Mouse (Mus musculus) liver, embryonic 13.5 days (tissue): ENCODE data around the gene Slamf9. TPM values are rescaled to one million over a fixed set of nuclear protein-coding genes. Genes with fewer than 3 reads are reported as not detected.
A peak's percentile ranks its signal among the peaks of the same experiment; 100 is the strongest.

ENCODE experiments used
- ATAC-seq: fragments of 200-750 bp; cut with Nextera tagmentation; 2 replicates; pipeline ENCODE4 v1.8.0; 2017; ENCODE audit warnings: low read depth, mild to moderate bottlenecking, moderate number of reproducible peaks, moderate library complexity
- DNase-seq: peaks from one replicate; pipeline ENCODE4 v3.0.0; 2022
- H3K27ac ChIP-seq: fragments of 300-500 bp; sonication (generic); 2 replicates; pipeline ENCODE4 v1.5.1; 2015; ENCODE audit warnings: moderate library complexity, mild to moderate bottlenecking, inconsistent platforms
- H3K27me3 ChIP-seq: fragments of 300-500 bp; sonication (generic); 2 replicates; pipeline ENCODE4 v1.6.1; 2015; ENCODE audit warnings: mild to moderate bottlenecking, inconsistent platforms
- H3K36me3 ChIP-seq: fragments of 300-500 bp; sonication (generic); 2 replicates; pipeline ENCODE4 v1.6.1; 2015; ENCODE audit warnings: mild to moderate bottlenecking, inconsistent platforms
- H3K4me1 ChIP-seq: fragments of 300-500 bp; sonication (generic); replicated peaks from 2 replicates; pipeline ENCODE4 v1.6.1; 2015; ENCODE audit warnings: inconsistent platforms
- H3K4me2 ChIP-seq: fragments of 300-500 bp; sonication (generic); 2 replicates; pipeline ENCODE4 v1.6.1; 2015; ENCODE audit warnings: inconsistent platforms, mild to moderate bottlenecking, moderate library complexity
- H3K4me3 ChIP-seq: fragments of 300-500 bp; sonication (generic); replicated peaks from 2 replicates; pipeline ENCODE4 v1.5.1; 2015; ENCODE audit warnings: mild to moderate bottlenecking, inconsistent platforms
- H3K9ac ChIP-seq: fragments of 300-500 bp; sonication (generic); 2 replicates; pipeline ENCODE4 v1.6.1; 2015; ENCODE audit warnings: mild to moderate bottlenecking, inconsistent platforms
- H3K9me3 ChIP-seq: fragments of 300-500 bp; sonication (generic); replicated peaks from 2 replicates; pipeline ENCODE4 v1.6.1; 2016; ENCODE audit warnings: inconsistent platforms
- WGBS: fragments of 180-500 bp; shearing (Covaris S2); methylation state at CpG from one replicate; pipeline ENCODE4 v1.1.7; 2015; ENCODE audit not compliant: insufficient replicate concordance; 5-methylcytosine and 5-hydroxymethylcytosine counted together
- polyA plus RNA-seq: library from polyadenylated mRNA; unstranded; fragments of >200 nt; fragmentation: Nextera tagmentation; extraction: Ambion mirVana; gene quantifications from 2 replicates; pipeline ENCODE4 v1.2.1, GENCODE M21; 2015

Slamf9 gene
- polyA plus RNA-seq = 1.5 and 1.9 TPM in 2 replicates

- no peaks in the 10 kb centered on the region for H3K9me3 ChIP-seq
- ATAC-seq (peak; percentile 43; the same call in 1 of the 2 replicates), DNase-seq (no peak)
- peaks cover 10% of the 10 kb centered on the region for H3K4me1 ChIP-seq
- 24% methylated on average over 7 of the region's 7 CpGs for WGBS
- no peaks in the 10 kb centered on the region for H3K36me3 ChIP-seq
- no peak within 1 kb of the TSS for H3K4me3 ChIP-seq
- H3K27me3 ChIP-seq = peaks cover 19% of the 10 kb centered on the region; the same call in 1 of the 2 replicates
- H3K27ac ChIP-seq = no peak within 1 kb of the TSS
- no peak within 1 kb of the TSS for H3K4me2 ChIP-seq
- no peak within 1 kb of the TSS for H3K9ac ChIP-seq
Measured at GRCm38 (mm10) chr1:172475054-172475741, at the start of gene Slamf9. TSS of gene Slamf9 (plus strand) at chr1:172475358.

GRCm38 (mm10) chr1:172426419-172426818, 48.7 kb upstream of the Slamf9 start:
- no peaks in the 10 kb centered on the region; the same call in 1 of the 2 replicates for H3K4me1 ChIP-seq
- H3K27ac ChIP-seq = no peak overlapping the region
- no peaks in the 10 kb centered on the region for H3K9me3 ChIP-seq
- H3K4me2 ChIP-seq = no peak overlapping the region
- no peaks in the 10 kb centered on the region for H3K27me3 ChIP-seq
- no peaks in the 10 kb centered on the region for H3K36me3 ChIP-seq
- no peak overlapping the region for H3K9ac ChIP-seq
- H3K4me3 ChIP-seq = no peak overlapping the region
- WGBS = 59% methylated on average over 1 of the region's 1 CpGs
- ATAC-seq (no peak), DNase-seq (no peak)

GRCm38 (mm10) chr1:172427841-172428240, 47.3 kb upstream of the Slamf9 start:
- H3K36me3 ChIP-seq = no peaks in the 10 kb centered on the region
- H3K9me3 ChIP-seq = no peaks in the 10 kb centered on the region
- ATAC-seq (no peak), DNase-seq (no peak)
- peaks cover 12% of the 10 kb centered on the region; the same call in 1 of the 2 replicates for H3K4me1 ChIP-seq
- H3K27ac ChIP-seq = no peak overlapping the region
- H3K27me3 ChIP-seq = no peaks in the 10 kb centered on the region
- no peak overlapping the region for H3K9ac ChIP-seq
- no peak overlapping the region for H3K4me3 ChIP-seq
- 71% methylated on average over 3 of the region's 3 CpGs for WGBS
- no peak overlapping the region for H3K4me2 ChIP-seq

- no peak for DNase-seq
- Histone ChIP-seq H3K9me3 (no peaks in the 10 kb centered on the region), H3K36me3 (no peaks in the 10 kb centered on the region), H3K4me3 (no peak overlapping the region), H3K27me3 (no peaks in the 10 kb centered on the region), H3K4me1 (peaks cover 14% of the 10 kb centered on the region; the same call in 1 of the 2 replicates), H3K27ac (no peak overlapping the region), H3K4me2 (no peak overlapping the region), H3K9ac (no peak overlapping the region)
- no peak for ATAC-seq
- 57% methylated on average over 1 of the region's 1 CpGs for WGBS
Measured at GRCm38 (mm10) chr1:172428614-172429013, 46.5 kb upstream of the Slamf9 start.

- ATAC-seq = no peak
- peaks cover 14% of the 10 kb centered on the region; the same call in 1 of the 2 replicates for H3K4me1 ChIP-seq
- H3K27me3 ChIP-seq = no peaks in the 10 kb centered on the region
- H3K4me2 ChIP-seq = no peak overlapping the region
- WGBS = 38% methylated on average over 9 of the region's 9 CpGs
- no peaks in the 10 kb centered on the region for H3K36me3 ChIP-seq
- H3K9me3 ChIP-seq = no peaks in the 10 kb centered on the region
- H3K9ac ChIP-seq = no peak overlapping the region
- H3K27ac ChIP-seq = no peak overlapping the region
- no peak for DNase-seq
- no peak overlapping the region for H3K4me3 ChIP-seq
Measured at GRCm38 (mm10) chr1:172430731-172431220, 44.4 kb upstream of the Slamf9 start.

- Histone ChIP-seq H3K4me1 (peaks cover 14% of the 10 kb centered on the region; the same call in 1 of the 2 replicates), H3K27me3 (no peaks in the 10 kb centered on the region), H3K4me3 (no peak overlapping the region), H3K27ac (no peak overlapping the region), H3K9ac (no peak overlapping the region), H3K4me2 (no peak overlapping the region), H3K36me3 (no peaks in the 10 kb centered on the region), H3K9me3 (no peaks in the 10 kb centered on the region)
- WGBS = 28% methylated on average over 4 of the region's 4 CpGs
- no peak for ATAC-seq
- no peak for DNase-seq
Measured at GRCm38 (mm10) chr1:172431836-172432586, 43.1 kb upstream of the Slamf9 start.

- 63% methylated on average over 3 of the region's 3 CpGs for WGBS
- DNase-seq (no peak), ATAC-seq (no peak)
- Histone ChIP-seq H3K4me2 (no peak overlapping the region), H3K36me3 (no peaks in the 10 kb centered on the region), H3K4me1 (peaks cover 14% of the 10 kb centered on the region; the same call in 1 of the 2 replicates), H3K4me3 (no peak overlapping the region), H3K27ac (no peak overlapping the region), H3K27me3 (no peaks in the 10 kb centered on the region), H3K9ac (no peak overlapping the region), H3K9me3 (no peaks in the 10 kb centered on the region)
Measured at GRCm38 (mm10) chr1:172432587-172432955, 42.6 kb upstream of the Slamf9 start.

- whole genome bisulfite sequencing = 59% methylated on average over 20 of the region's 20 CpGs
- ATAC-seq = no peak
- DNase-seq = no peak
Measured at GRCm38 (mm10) chr1:172433012-172433850, 41.9 kb upstream of the Slamf9 start.

GRCm38 (mm10) chr1:172433851-172434165, 41.4 kb upstream of the Slamf9 start:
- Histone ChIP-seq H3K27me3 (no peaks in the 10 kb centered on the region), H3K9me3 (no peaks in the 10 kb centered on the region), H3K36me3 (no peaks in the 10 kb centered on the region), H3K4me1 (peaks cover 14% of the 10 kb centered on the region; the same call in 1 of the 2 replicates), H3K4me3 (no peak overlapping the region), H3K27ac (no peak overlapping the region), H3K4me2 (no peak overlapping the region), H3K9ac (no peak overlapping the region)
- DNase-seq (no peak), ATAC-seq (no peak)
- 66% methylated on average over 4 of the region's 4 CpGs for WGBS

More at GRCm38 (mm10) chr1:172433012-172433850, 41.9 kb upstream of the Slamf9 start:
- no peak overlapping the region for H3K27ac ChIP-seq
- no peak overlapping the region for H3K4me3 ChIP-seq
- H3K36me3 ChIP-seq = no peaks in the 10 kb centered on the region
- H3K9me3 ChIP-seq = no peaks in the 10 kb centered on the region
- H3K4me2 ChIP-seq = no peak overlapping the region
- H3K4me1 ChIP-seq = peaks cover 14% of the 10 kb centered on the region; the same call in 1 of the 2 replicates
- H3K9ac ChIP-seq = no peak overlapping the region
- no peaks in the 10 kb centered on the region for H3K27me3 ChIP-seq

- 52% methylated on average over 6 of the region's 6 CpGs for WGBS
- DNase-seq (no peak), ATAC-seq (no peak)
- Histone ChIP-seq H3K4me3 (no peak overlapping the region), H3K4me2 (no peak overlapping the region), H3K27me3 (no peaks in the 10 kb centered on the region), H3K9ac (no peak overlapping the region), H3K27ac (no peak overlapping the region), H3K9me3 (no peaks in the 10 kb centered on the region), H3K4me1 (peaks cover 11% of the 10 kb centered on the region; the same call in 1 of the 2 replicates), H3K36me3 (no peaks in the 10 kb centered on the region)
Measured at GRCm38 (mm10) chr1:172436785-172437184, 38.4 kb upstream of the Slamf9 start.

GRCm38 (mm10) chr1:172438621-172439020, 36.5 kb upstream of the Slamf9 start:
- 64% methylated on average over 2 of the region's 2 CpGs for WGBS
- no peak for ATAC-seq
- Histone ChIP-seq H3K36me3 (no peaks in the 10 kb centered on the region), H3K27ac (no peak overlapping the region), H3K4me2 (no peak overlapping the region), H3K27me3 (no peaks in the 10 kb centered on the region), H3K9ac (no peak overlapping the region), H3K9me3 (no peaks in the 10 kb centered on the region), H3K4me3 (no peak overlapping the region), H3K4me1 (no peaks in the 10 kb centered on the region)
- no peak for DNase-seq
